In the genomic region with DNA sequence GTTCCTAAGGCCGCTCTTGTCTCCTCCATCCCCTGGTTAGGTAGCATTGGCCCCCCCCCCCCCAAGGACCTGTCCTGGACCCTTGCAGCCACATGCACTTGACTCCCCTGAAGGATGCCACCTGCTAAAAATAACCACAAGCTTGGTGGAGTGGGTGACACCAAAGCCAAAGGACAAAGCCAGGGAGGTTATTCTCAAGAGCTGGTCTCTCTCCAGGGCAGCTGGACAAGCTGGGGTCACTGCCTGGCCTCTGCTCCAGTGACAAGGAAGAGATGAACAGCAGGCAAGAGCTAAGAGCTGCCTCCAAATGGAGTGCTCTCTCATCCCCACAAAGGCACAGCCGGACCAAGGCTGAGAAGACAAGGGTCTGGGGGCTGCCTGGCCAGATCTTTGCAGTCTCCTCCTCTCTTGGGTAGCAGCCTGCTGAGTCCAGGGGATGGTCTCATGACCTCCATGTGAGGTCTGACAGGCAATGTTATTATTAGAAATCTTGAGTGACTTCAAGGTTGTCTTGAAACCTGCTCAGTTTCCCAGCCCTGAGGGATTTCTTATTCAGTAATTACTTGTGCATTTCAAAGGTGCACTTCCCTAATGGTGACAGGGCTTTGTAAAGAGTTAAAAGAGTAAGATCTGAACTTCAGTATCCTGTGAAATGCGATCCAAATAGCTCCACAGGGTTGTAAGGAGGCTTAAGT, we compare ENCODE assay signal across 12 mouse cellular contexts. TPM values are rescaled to one million over a fixed set of nuclear protein-coding genes. Genes with fewer than 3 reads are reported as not detected.
DNase-seq lines count a peak whose midpoint lies in the region; ATAC-seq lines count a peak whose summit lies in the region.
"Had no signal": no experiment of that assay in that cellular context is flagged by ENCODE, and none has a peak within 500 bp of the region (broad histone marks: within the 10 kb centered on the region; RNA-seq: fewer than 3 reads in every experiment).

No protein-coding gene starts in this region.

- 41% methylated on average over 3 of the region's 3 CpGs for WGBS in kidney, embryonic 15.5 days
- WGBS in embryonic facial prominence, embryonic 12.5 days: 49% methylated on average over 3 of the region's 3 CpGs
- 65% methylated on average over 3 of the region's 3 CpGs for WGBS in limb, embryonic 13.5 days

- no peak overlapping the region for H3K9ac ChIP-seq in kidney, embryonic 15.5 days
- no peak overlapping the region for H3K9ac ChIP-seq in embryonic facial prominence, embryonic 12.5 days
- no peak overlapping the region for H3K9ac ChIP-seq in limb, embryonic 13.5 days

- peaks cover under 1% of the 10 kb centered on the region; the same call in 1 of the 2 replicates for H3K36me3 ChIP-seq in kidney, embryonic 15.5 days
- no peaks in the 10 kb centered on the region for H3K36me3 ChIP-seq in embryonic facial prominence, embryonic 12.5 days
- no peaks in the 10 kb centered on the region for H3K36me3 ChIP-seq in limb, embryonic 13.5 days

- H3K4me3 ChIP-seq in kidney, embryonic 15.5 days (replicated peaks): no peak overlapping the region
- no peak overlapping the region for H3K4me3 ChIP-seq in embryonic facial prominence, embryonic 12.5 days
- no peak overlapping the region for H3K4me3 ChIP-seq in limb, embryonic 13.5 days

- DNase-seq in kidney, adult 8-10 months: no peak
- peak; percentile 64 to 65 for DNase-seq in heart, adult 9 months (ENCODE audit: low spot score in 2 of 2)
- DNase-seq in retina, embryonic 14.5 days (ENCODE audit: low spot score): no peak
- DNase-seq in urinary bladder, postnatal 4 days (ENCODE audit: low spot score in 2 of 2): no peak
- DNase-seq in right cerebral cortex, adult 18-20 months: no peak
- DNase-seq: cerebellum, postnatal 25 days; kidney, adult 11 months; lung, postnatal 14 days; thymus, adult 2 months had no signal

- peak overlapping the region; percentile 11 for H3K27ac ChIP-seq in kidney, embryonic 15.5 days
- peak overlapping the region; percentile 79 for H3K27ac ChIP-seq in embryonic facial prominence, embryonic 12.5 days
- H3K27ac ChIP-seq in limb, embryonic 13.5 days: peak overlapping the region; percentile 44; the same call in 1 of the 2 replicates

- H3K27me3 ChIP-seq in kidney, embryonic 15.5 days: no peaks in the 10 kb centered on the region
- no peaks in the 10 kb centered on the region for H3K27me3 ChIP-seq in embryonic facial prominence, embryonic 12.5 days
- H3K27me3 ChIP-seq in limb, embryonic 13.5 days: peaks cover 5% of the 10 kb centered on the region; the same call in 1 of the 2 replicates

- no peak for ATAC-seq in kidney, embryonic 15.5 days (replicated peaks; ENCODE audit: low FRiP score)
- ATAC-seq in embryonic facial prominence, embryonic 12.5 days (ENCODE audit: insufficient number of reproducible peaks, insufficient read depth, low FRiP score, low TSS enrichment): no peak
- ATAC-seq in limb, embryonic 13.5 days (ENCODE audit: low FRiP score, low read depth): no peak

- no peak overlapping the region for H3K4me2 ChIP-seq in kidney, embryonic 15.5 days
- H3K4me2 ChIP-seq in embryonic facial prominence, embryonic 12.5 days (replicated peaks): no peak overlapping the region
- H3K4me2 ChIP-seq in limb, embryonic 13.5 days (replicated peaks): no peak overlapping the region

- no peaks in the 10 kb centered on the region for H3K9me3 ChIP-seq in kidney, embryonic 15.5 days (replicated peaks)
- no peaks in the 10 kb centered on the region for H3K9me3 ChIP-seq in embryonic facial prominence, embryonic 12.5 days
- H3K9me3 ChIP-seq in limb, embryonic 13.5 days: no peaks in the 10 kb centered on the region

- peaks cover 34% of the 10 kb centered on the region for H3K4me1 ChIP-seq in kidney, embryonic 15.5 days
- H3K4me1 ChIP-seq in embryonic facial prominence, embryonic 12.5 days: peaks cover 27% of the 10 kb centered on the region
- peaks cover 30% of the 10 kb centered on the region for H3K4me1 ChIP-seq in limb, embryonic 13.5 days

RNA-seq across cellular contexts. Expression of a gene that starts 6.9 kb away (rescaled TPM):
- polyA plus RNA-seq in kidney, embryonic 15.5 days (2015; fragmentation: Nextera tagmentation; extraction: Ambion mirVana): 20.8 and 22.2 TPM in 2 replicates
- polyA plus RNA-seq in embryonic facial prominence, embryonic 12.5 days (2016; fragmentation: Nextera tagmentation; extraction: Ambion mirVana): 17.4 and 18.1 TPM in 2 replicates
- 16.2 and 16.9 TPM in 2 replicates for polyA plus RNA-seq in limb, embryonic 13.5 days (2015; fragmentation: Nextera tagmentation; extraction: Ambion mirVana)

Comparison
In these comparisons a context has a peak if more than half of its experiments do, and no peak if none do; other contexts are left out.
1. H3K27ac ChIP-seq: peak in every context shown above with its lines; median percentile 79 in embryonic facial prominence, embryonic 12.5 days; 44 in limb, embryonic 13.5 days; 11 in kidney, embryonic 15.5 days.
2. DNase-seq: peak in heart, adult 9 months (2 of 2); none in kidney, adult 8-10 months (0 of 2), retina, embryonic 14.5 days (single experiment), urinary bladder, postnatal 4 days (0 of 2) and right cerebral cortex, adult 18-20 months (single experiment).